Mouse (Mus musculus): ENCODE measurements at regions not wholly inside any gene's neighbourhood (a gene's known extent, or its start where the extent isn't known, plus 50 kb on each side); places are given as distances from the start of the nearest gene placed in this dataset.

DNA sequence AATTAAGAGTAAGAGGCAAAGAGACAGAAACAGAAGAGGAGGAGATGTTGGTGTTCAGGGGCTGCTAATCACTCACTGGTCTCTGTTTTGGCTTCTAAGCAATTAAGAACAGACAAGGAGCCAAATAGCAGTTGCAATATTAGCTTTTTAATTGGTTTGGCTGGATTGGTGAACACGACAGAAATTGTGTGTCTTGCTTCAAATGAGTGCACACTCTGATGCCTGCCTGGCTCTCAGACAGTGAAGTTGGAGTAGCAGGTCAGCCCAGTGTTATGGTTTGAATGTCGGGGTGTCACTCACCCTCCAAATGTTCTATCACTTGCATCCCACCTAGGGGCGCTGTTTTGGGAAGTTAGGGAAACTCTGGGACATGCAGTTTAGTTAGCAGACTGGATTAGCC lies 120.3 kb upstream of the Pbx1 start:
- no peak for DNase-seq (ENCODE audit: low spot score in 2 of 2)

DNA sequence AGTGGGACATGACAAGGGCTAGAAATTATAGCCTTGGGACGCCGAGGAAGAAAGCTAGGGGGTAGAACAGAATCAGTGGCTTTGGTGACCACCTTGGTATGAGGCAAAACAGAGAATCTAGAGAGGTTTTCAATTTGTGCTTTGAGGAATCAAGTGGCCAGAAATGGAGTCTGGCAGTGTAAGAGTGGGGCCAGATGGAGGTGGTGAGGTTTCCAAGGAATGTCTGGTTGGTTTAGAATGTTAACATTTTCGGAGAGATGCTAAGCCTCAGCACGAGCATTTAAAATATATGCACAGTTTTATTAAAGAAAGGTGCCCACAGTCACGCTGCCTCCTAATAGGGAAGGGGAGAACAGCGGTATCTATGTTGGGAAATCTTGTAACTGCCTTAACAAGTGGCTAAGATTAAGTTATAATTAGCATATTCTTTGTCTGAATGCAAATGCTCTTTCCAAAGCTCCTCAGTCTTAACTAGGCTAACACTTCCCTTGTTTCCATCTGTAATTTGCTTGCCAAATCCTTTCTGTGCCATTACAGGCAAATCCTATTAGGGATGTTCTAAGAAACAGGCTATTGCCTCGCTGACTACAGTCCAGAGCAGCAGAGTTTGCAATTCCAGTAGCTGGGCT lies 117.9 kb upstream of the Pbx1 start:
- peak in 1 of 2 experiments; percentile 15 for DNase-seq (ENCODE audit: low spot score in 2 of 2)

DNA sequence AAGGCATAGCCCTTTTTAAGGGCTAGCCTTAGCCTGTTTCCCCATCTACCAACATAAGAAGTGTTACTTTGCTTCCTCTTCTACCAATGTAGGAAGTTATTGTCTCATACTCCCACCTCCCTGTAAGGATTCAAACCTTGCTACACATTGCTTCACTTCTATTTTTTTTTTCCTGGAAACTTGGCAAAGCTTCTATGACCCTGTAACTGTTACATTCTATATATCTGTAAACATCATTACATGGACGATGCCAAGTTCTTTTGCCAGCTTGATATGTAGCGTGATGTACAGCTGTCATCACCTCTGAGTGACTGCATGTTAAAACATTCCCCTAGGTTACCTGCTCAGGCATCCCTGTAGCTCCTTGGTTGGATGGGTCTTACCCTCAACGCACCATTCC lies 114.1 kb upstream of the Pbx1 start:
- no peak for DNase-seq (ENCODE audit: low spot score in 2 of 2)

DNA sequence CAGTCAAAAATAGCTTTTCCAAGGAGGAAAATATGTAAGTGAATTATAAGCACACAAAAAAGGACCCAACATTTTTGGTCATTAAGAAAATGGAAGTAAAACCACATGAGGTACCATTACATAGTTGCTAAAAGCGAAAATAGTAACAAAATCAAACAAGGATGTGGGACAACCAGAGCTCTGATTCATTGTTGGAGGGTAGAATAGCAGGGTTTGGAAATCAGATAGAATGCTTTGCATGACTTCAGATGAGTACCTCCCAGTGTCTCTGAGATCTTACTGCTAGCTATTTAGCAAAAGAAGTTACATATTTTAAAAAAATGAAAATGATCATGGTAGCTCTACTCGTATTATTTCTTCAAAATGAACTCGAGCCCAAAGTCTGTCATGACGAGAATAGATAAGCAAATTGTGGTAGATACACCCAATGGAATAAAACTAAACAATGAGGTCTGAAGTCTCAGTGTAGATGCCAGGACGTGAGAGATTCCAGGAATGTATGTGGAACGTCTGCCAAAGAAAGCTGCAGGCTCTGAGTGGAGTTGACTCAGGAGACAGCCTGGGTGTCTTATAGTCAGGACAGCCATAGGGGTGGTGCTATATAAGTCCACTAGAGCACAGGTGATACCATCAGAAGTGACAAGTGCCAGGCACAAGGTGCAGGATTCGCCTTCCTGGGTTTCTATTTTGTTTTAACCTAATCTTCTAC lies 113.2 kb upstream of the Pbx1 start:
- no peak for DNase-seq (ENCODE audit: low spot score in 2 of 2)

DNA sequence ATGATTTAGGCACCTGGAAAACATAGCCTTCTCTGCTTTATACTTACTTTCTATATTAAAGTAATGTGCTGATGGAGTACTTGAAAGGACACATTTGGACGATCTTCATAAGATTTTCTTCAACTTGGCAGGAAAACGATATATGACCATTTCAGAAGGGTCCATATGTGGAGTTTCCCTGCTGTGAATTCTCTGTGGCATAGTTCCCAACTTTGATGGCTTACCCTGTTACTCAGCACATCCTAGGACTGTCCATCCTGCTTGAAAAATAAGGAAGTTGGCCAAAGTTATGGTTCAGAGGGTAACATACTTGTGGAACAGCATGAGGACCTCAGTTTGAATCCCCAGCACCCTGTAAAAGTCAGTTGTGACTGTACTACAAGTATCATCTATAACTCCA lies 109.2 kb upstream of the Pbx1 start:
- no peak for DNase-seq (ENCODE audit: low spot score in 2 of 2)

DNA sequence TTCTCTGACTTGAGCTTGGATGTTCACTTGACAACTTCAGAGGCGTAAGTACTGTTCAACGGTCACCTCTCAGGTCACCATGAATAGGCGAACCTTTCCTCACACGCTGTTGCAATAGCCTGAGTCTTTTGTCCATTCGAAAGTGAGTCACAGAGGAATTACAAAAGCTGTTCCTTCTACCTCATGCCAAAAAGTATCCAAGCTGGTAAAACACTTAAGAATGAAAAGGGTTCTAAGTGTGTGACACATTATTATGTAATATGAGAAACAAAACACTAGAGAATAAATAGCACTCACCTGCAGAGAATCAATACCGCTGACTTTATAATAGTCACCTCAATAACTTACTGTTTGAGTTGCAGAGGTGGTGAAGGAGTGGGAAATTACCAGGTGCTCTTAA lies 86.0 kb upstream of the Pbx1 start:
- DNase-seq (ENCODE audit: low spot score in 2 of 2), result no peak

DNA sequence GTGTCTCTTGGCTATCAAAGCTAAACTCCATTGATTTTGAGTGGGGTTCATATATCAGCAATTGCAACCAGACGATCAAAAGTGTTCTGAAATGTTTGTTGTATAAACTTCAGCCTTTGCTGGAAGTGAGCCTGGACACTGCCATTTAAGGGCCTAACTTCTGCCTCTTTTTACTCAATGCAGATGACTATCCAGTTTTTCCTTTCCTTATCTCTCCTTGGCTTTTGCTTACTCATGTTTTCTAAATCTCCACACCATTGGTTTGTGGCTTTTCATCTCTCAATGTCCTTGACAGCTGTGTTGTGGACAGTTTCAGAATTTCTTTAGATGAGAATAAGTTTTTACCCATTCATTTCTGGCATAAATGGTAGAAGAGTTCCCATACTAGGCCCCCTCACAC lies 74.3 kb upstream of the Pbx1 start:
- no peak for DNase-seq (ENCODE audit: low spot score in 2 of 2)

DNA sequence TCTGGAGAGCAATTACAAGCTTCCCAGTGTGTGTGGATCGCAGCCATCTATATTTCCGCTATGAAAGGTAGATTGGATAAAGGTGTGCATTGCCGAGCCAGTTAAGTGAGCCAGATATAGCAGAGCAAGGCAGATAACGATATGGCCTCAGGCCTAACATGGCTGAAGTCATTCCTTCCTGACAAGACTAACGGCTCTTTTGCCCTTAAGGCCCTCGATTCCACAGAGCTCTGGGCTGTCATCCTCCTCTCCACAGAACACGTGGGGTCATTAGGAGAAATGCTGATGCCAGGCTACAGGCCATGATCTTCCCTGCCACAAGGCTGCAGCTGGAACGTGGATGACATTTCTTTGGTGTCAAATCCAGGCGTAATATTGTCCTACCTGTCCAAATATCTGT lies 72.7 kb upstream of the Pbx1 start:
- no peak for DNase-seq (ENCODE audit: low spot score in 2 of 2)

DNA sequence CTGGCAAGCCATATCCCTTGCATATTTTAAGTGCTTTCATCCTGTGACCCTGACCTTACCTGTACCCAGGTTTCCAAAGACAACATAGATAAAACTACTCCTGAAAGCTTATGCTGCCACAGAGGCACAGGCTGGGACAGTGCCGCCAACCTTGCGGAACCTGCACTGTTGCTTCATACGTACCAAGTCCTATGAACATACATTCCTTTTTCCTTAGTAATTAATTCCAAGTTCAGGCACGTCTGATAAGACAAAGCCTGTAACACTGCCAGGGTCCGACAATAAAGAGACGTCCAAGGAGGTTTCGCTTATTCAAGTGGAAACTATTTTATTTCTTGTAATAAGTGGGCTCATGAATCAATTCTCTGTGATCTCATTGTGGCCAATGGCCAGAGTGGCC lies 70.2 kb upstream of the Pbx1 start:
- DNase-seq (ENCODE audit: low spot score in 2 of 2), result no peak

DNA sequence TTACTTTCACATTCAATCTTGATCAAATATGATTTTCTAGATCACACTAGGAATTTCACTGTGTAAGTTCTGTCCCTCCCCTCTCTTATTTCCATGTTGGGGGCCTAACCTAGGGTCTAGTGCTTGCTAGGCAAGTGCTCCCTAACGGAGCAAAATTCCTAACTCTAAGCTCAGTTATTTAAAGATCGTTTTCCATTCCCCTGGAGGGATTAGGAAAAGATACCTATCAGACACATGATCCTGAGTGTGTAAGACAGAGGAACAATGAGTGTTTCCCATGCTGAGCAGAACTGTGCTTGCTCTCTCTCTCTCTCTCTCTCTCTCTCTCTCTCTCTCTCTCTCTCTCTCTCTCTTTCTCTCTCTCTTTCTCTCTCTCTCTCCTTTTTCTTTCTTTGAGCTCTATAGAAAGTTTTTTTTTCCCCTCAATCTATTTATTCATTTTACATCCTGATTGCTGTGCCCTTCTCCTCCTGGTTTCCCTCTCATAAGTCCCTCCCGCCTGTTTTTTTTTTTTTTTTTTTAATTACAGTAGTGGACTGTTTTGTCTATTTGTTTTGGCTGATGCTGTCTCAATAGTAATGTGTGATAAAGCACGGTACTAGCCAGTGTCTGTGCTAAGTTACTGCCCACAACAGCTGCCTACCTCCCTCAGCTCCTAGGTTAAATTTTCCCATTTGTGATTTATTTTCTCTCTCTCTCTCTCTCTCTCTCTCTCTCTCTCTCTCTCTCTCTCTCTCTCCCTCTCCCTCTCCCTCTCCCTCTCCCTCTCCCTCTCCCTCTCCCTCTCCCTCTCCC lies 69.5 kb upstream of the Pbx1 start:
- no peak for DNase-seq (ENCODE audit: low spot score in 2 of 2)

DNA sequence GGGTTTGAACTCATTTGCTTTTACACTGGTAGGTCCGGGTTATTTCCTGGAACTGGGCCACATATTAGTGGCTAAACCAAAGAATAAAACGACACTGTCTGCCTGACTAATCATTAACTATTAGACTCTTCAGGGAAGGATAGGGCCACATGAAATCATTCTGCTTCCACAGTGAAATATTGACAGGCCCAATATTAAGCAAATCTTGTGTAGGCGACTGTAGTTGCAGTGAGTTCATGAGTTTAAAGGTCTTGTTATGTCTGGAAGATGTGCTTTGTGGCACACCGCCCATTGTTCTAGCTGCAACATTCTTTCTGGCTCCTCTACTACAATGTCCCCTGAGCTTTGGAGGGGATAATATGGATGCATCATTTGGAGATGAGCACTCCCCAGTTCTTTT lies 65.7 kb upstream of the Pbx1 start:
- DNase-seq (ENCODE audit: low spot score in 2 of 2), result no peak

DNA sequence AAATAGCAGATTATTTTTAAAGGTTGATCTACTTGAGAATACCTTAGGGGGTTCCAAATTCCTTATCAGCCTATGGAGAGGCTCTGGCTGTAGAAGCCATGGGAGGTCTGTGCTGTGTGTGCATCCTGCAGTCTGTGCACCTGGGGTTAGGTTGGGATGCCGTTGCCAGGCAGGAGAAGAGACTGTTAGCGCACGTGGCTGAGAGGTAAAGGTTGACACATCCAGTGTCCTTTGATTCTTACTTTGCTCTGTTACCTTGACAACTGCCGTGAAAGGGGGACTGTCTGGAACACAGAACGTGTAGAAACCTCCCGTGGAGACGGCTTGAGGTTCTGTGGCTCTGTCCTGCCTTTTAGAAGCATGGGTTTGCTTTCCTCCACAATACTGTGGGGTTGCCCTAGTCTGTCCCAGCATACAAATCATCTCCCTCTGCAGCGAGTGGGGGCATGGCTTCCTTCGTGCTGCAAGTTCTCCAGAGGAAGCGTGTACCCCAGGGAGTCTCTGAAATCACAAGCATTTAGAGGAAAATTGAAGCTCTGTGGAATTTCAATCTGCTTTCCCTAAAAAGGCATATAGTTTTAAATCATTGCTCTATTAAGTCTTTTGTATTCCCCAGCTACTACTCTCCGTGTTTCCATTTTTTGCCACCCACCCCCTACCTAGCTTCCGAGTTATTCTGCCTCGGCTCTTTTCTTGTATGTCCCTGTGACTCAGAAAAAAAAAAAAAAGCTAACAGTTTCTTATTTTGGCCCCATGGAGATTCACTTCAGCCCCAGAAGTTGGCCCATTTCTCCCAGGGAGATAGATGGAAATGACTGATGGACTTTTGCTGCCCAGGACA lies 63.8 kb upstream of the Pbx1 start:
- peak; percentile 3 to 5 for DNase-seq (ENCODE audit: low spot score in 2 of 2)

DNA sequence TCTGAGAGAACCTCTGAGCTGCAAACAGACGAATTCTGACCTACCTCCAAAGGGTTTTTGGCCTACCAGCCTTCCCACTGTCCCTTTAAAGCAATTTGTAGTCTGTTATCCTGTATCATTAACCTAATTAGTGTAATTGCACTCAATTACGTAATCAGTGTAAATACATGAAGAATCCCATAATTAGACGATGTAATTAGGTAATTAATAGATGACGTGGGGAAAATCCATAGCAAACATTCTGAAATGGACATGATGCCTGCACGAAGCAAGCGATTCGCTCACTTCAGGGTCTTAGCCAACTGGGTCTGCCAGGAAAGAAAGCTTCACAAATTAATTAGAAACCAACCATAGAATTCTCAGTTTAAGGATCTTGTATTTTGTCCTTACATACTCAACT lies 55.4 kb upstream of the Pbx1 start:
- DNase-seq (ENCODE audit: low spot score in 2 of 2), result no peak

DNA sequence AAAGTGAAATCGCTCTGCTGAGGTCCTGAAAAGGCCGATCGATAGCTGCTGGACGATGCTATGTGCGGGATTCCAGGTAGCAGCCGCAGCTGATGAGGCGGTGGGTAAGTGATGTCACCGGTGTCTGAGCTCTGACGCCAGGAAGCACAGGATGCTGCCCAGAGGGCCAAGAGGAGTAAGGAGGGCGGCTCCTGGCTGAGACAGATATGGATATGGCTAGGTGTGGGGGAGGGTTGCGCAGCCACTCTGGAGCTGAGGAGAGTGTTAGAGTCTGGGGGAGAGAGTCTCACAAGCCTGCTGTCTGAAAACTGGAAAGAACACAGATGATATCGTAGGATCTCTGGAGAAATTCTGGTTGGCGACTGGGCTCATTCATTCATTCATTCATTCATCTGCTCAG lies 51.6 kb upstream of the Pbx1 start:
- no peak for DNase-seq (ENCODE audit: low spot score in 2 of 2)

Small RNA genes lying in the stretch of these regions (microRNA-seq; reads per million reads assigned to microRNA genes)
- gene Mir6348, result 0 reads per million in 2 experiments
- 0 reads per million in 2 experiments for gene Mir6354

Measured in left cerebral cortex, adult 18-20 months (tissue).